Mouse (Mus musculus): ENCODE data around the gene Gzmd.
"Not testable (repeated sequence)": the region's sequence is repeated elsewhere in the genome, so short reads cannot be mapped to it uniquely, and the experiment has no call there.

DNA sequence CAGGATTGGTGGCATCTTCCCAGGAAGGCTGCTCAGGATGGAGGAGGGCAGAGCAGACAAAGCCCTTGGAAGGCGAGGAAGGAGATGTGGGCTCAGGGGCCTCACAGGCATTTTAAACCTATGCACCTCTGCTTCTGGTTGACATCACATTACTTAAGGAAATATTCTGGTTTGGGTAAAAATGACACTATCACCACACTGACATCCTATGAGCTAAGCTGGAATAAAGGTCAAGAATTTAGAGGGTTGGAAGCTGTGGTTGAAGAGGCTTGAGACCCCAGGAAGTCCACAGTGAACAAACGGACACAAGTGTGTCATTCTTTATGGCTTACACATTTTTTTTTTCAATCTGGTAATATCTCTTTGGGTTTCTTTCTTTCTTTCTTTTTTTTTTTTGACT is at the start of gene Gzmd:
- not testable (repeated sequence) for TF ChIP-seq EP300 (IDR thresholded peaks at IDR 0.05; ENCODE audit: insufficient read depth, low read depth, low read length); CTCF (IDR thresholded peaks at IDR 0.05)

All from heart, adult 2 months (tissue).